In genomic region chr3:20655345-20655744, GRCm38 (mm10) we compare ENCODE assay signal across 8 mouse cellular contexts.
DNase-seq lines count a peak whose midpoint lies in the region; ATAC-seq and TF ChIP-seq lines count a peak whose summit lies in the region.
"Had no signal": no experiment of that assay in that cellular context is flagged by ENCODE, and none has a peak within 500 bp of the region (broad histone marks: within the 10 kb centered on the region; RNA-seq: fewer than 3 reads in every experiment).

No protein-coding gene starts in this region.

- no peaks in the 10 kb centered on the region for H3K9me3 ChIP-seq in intestine, postnatal 0 days (ENCODE audit: control insufficient read depth)
- no peaks in the 10 kb centered on the region for H3K9me3 ChIP-seq in intestine, embryonic 16.5 days (ENCODE audit: control insufficient read depth, low read length)
- no peaks in the 10 kb centered on the region for H3K9me3 ChIP-seq in stomach, postnatal 0 days (ENCODE audit: control insufficient read depth, low read length)
- H3K9me3 ChIP-seq: neural tube, embryonic 13.5 days had no signal

- DNase-seq in cerebellum, adult 9-10 months: peak; percentile 70
- peak; percentile 2 for DNase-seq in large intestine, adult 2 months (ENCODE audit: low read depth, low spot score)
- DNase-seq in stomach, postnatal 0 days (ENCODE audit: low spot score): no peak
- no peak for DNase-seq in spleen, adult 18-20 months

- H3K27me3 ChIP-seq in intestine, postnatal 0 days (replicated peaks; ENCODE audit: control insufficient read depth, insufficient read depth, low read length): no peaks in the 10 kb centered on the region
- no peaks in the 10 kb centered on the region for H3K27me3 ChIP-seq in intestine, embryonic 16.5 days (replicated peaks; ENCODE audit: control insufficient read depth, insufficient read depth, low read length)
- H3K27me3 ChIP-seq in stomach, postnatal 0 days (ENCODE audit: control insufficient read depth, insufficient read depth, low read length): no peaks in the 10 kb centered on the region
- H3K27me3 ChIP-seq: neural tube, embryonic 13.5 days had no signal

- WGBS in intestine, postnatal 0 days: 3% methylated on average over 1 of the region's 1 CpGs
- WGBS in intestine, embryonic 16.5 days: 3% methylated on average over 1 of the region's 1 CpGs
- WGBS in large intestine, adult 2 months: 7% methylated on average over 1 of the region's 1 CpGs
- WGBS in stomach, postnatal 0 days: 6% methylated on average over 1 of the region's 1 CpGs

- no peak overlapping the region for H3K27ac ChIP-seq in intestine, postnatal 0 days (ENCODE audit: low read depth, low read length)
- no peak overlapping the region for H3K27ac ChIP-seq in intestine, embryonic 16.5 days (ENCODE audit: low read length)
- no peak overlapping the region for H3K27ac ChIP-seq in stomach, postnatal 0 days (replicated peaks)
- H3K27ac ChIP-seq: neural tube, embryonic 13.5 days had no signal

- TF ChIP-seq EP300 in stomach, postnatal 0 days (optimal IDR thresholded peaks at IDR 0.05): no peak

- TF ChIP-seq CTCF in intestine, postnatal 0 days (IDR thresholded peaks at IDR 0.05; ENCODE audit: low read depth): peak; percentile 74
- TF ChIP-seq CTCF in stomach, postnatal 0 days (IDR thresholded peaks at IDR 0.05; ENCODE audit: low read depth): peak; percentile 82

- ATAC-seq in intestine, postnatal 0 days: no peak
- ATAC-seq in intestine, embryonic 16.5 days: no peak
- ATAC-seq in CD4-positive, CD25-positive, alpha-beta regulatory T cell, adult 4 months: peak; percentile 53
- no peak for ATAC-seq in stomach, postnatal 0 days (ENCODE audit: low FRiP score, low TSS enrichment)

- no peaks in the 10 kb centered on the region for H3K4me1 ChIP-seq in intestine, postnatal 0 days (replicated peaks; ENCODE audit: control insufficient read depth, insufficient read depth, low read length)
- no peaks in the 10 kb centered on the region for H3K4me1 ChIP-seq in intestine, embryonic 16.5 days (ENCODE audit: control insufficient read depth, insufficient read depth, low read length)
- no peaks in the 10 kb centered on the region for H3K4me1 ChIP-seq in stomach, postnatal 0 days (replicated peaks; ENCODE audit: control insufficient read depth, insufficient read depth)

- H3K4me3 ChIP-seq in intestine, postnatal 0 days (ENCODE audit: low read depth, low read length): no peak overlapping the region
- no peak overlapping the region for H3K4me3 ChIP-seq in intestine, embryonic 16.5 days (ENCODE audit: low read length)
- no peak overlapping the region for H3K4me3 ChIP-seq in stomach, postnatal 0 days (ENCODE audit: low read depth, low read length)
- H3K4me3 ChIP-seq: neural tube, embryonic 13.5 days had no signal

- no peak overlapping the region for H3K4me2 ChIP-seq in intestine, postnatal 0 days (replicated peaks; ENCODE audit: low read depth)
- no peak overlapping the region for H3K4me2 ChIP-seq in intestine, embryonic 16.5 days (ENCODE audit: low read depth, low read length)
- no peak overlapping the region for H3K4me2 ChIP-seq in stomach, postnatal 0 days (replicated peaks; ENCODE audit: low read depth)
- H3K4me2 ChIP-seq: neural tube, embryonic 13.5 days had no signal

- no peak overlapping the region for H3K9ac ChIP-seq in intestine, postnatal 0 days (ENCODE audit: low read depth, low read length)
- H3K9ac ChIP-seq in intestine, embryonic 16.5 days (ENCODE audit: low read depth, low read length): no peak overlapping the region
- H3K9ac ChIP-seq in stomach, postnatal 0 days (ENCODE audit: low read length): no peak overlapping the region
- H3K9ac ChIP-seq: neural tube, embryonic 13.5 days had no signal

- H3K36me3 ChIP-seq in intestine, postnatal 0 days (ENCODE audit: control insufficient read depth, insufficient read depth): no peaks in the 10 kb centered on the region
- H3K36me3 ChIP-seq in intestine, embryonic 16.5 days (ENCODE audit: control insufficient read depth, insufficient read depth, low read length): no peaks in the 10 kb centered on the region
- no peaks in the 10 kb centered on the region for H3K36me3 ChIP-seq in stomach, postnatal 0 days (ENCODE audit: control insufficient read depth, insufficient read depth, low read length)
- H3K36me3 ChIP-seq: neural tube, embryonic 13.5 days had no signal

Comparison
In these comparisons a context has a peak if more than half of its experiments do, and no peak if none do; other contexts are left out.
1. DNase-seq: peak in cerebellum, adult 9-10 months (single experiment) and large intestine, adult 2 months (single experiment); none in stomach, postnatal 0 days (single experiment) and spleen, adult 18-20 months (0 of 2).